20 mouse cellular contexts compared by ENCODE assay signal in genomic region chr10:61533285-61533684, GRCm38 (mm10). TPM values are rescaled to one million over a fixed set of nuclear protein-coding genes. Genes with fewer than 3 reads are reported as not detected.
DNase-seq lines count a peak whose midpoint lies in the region; ATAC-seq and TF ChIP-seq lines count a peak whose summit lies in the region.
"Had no signal": no experiment of that assay in that cellular context is flagged by ENCODE, and none has a peak within 500 bp of the region (broad histone marks: within the 10 kb centered on the region; RNA-seq: fewer than 3 reads in every experiment).

No protein-coding gene starts in this region.

- H3K36me3 ChIP-seq in heart, embryonic 11.5 days (ENCODE audit: control insufficient read depth, insufficient read depth, low read length) = no peaks in the 10 kb centered on the region
- no peaks in the 10 kb centered on the region for H3K36me3 ChIP-seq in forebrain, embryonic 15.5 days
- H3K36me3 ChIP-seq in midbrain, embryonic 14.5 days (ENCODE audit: control insufficient read depth, insufficient read depth, low read length) = no peaks in the 10 kb centered on the region
- no peaks in the 10 kb centered on the region; the same call in 1 of the 2 replicates for H3K36me3 ChIP-seq in intestine, postnatal 0 days (ENCODE audit: control insufficient read depth, insufficient read depth)
- H3K36me3 ChIP-seq: limb, embryonic 15.5 days had no signal

- H3K4me2 ChIP-seq in heart, embryonic 11.5 days = no peak overlapping the region
- no peak overlapping the region for H3K4me2 ChIP-seq in forebrain, embryonic 15.5 days (replicated peaks)
- H3K4me2 ChIP-seq in midbrain, embryonic 14.5 days (ENCODE audit: low read length) = no peak overlapping the region
- H3K4me2 ChIP-seq in intestine, postnatal 0 days (replicated peaks; ENCODE audit: low read depth) = no peak overlapping the region
- H3K4me2 ChIP-seq: embryonic facial prominence, embryonic 12.5 days; limb, embryonic 15.5 days had no signal

- TF ChIP-seq CTCF in intestine, postnatal 0 days (IDR thresholded peaks at IDR 0.05; ENCODE audit: low read depth) = no peak

- no peak overlapping the region for H3K9ac ChIP-seq in heart, embryonic 11.5 days (ENCODE audit: low read depth, low read length)
- no peak overlapping the region for H3K9ac ChIP-seq in forebrain, embryonic 15.5 days (replicated peaks)
- H3K9ac ChIP-seq in midbrain, embryonic 14.5 days (replicated peaks; ENCODE audit: low read length) = no peak overlapping the region
- no peak overlapping the region for H3K9ac ChIP-seq in intestine, postnatal 0 days (ENCODE audit: low read depth, low read length)
- H3K9ac ChIP-seq: embryonic facial prominence, embryonic 12.5 days; limb, embryonic 15.5 days; liver, postnatal 0 days had no signal

- peak; percentile 83 for DNase-seq in heart, adult 11 months
- peak; percentile 31 for DNase-seq in R1 (ENCODE audit: low read depth, low spot score)
- peak; percentile 42 for DNase-seq in midbrain, embryonic 14.5 days
- no peak for DNase-seq in cerebellum, adult 9-10 months
- no peak for DNase-seq in layer of hippocampus, postnatal 14 days (ENCODE audit: low spot score in 2 of 2)
- DNase-seq: adrenal gland, postnatal 10 days; cerebellum, adult 11-12 months; heart, postnatal 10 days; kidney, adult 9 months; kidney, postnatal 4 days; liver, postnatal 0 days; lung, postnatal 14 days; thymus, postnatal 36 days had no signal

- no peak overlapping the region for H3K27ac ChIP-seq in heart, embryonic 11.5 days (ENCODE audit: low read depth, low read length)
- peak overlapping the region; percentile 88; the same call in 1 of the 2 replicates for H3K27ac ChIP-seq in forebrain, embryonic 15.5 days (replicated peaks)
- H3K27ac ChIP-seq in midbrain, embryonic 14.5 days (replicated peaks; ENCODE audit: low read depth, low read length) = peak overlapping the region; percentile 55; the same call in 1 of the 2 replicates
- no peak overlapping the region for H3K27ac ChIP-seq in intestine, postnatal 0 days (ENCODE audit: low read depth, low read length)
- H3K27ac ChIP-seq: heart, adult 2 months; limb, embryonic 15.5 days had no signal

- ATAC-seq in heart, embryonic 11.5 days (replicated peaks; ENCODE audit: insufficient number of reproducible peaks, low FRiP score, low TSS enrichment) = no peak
- ATAC-seq in forebrain, embryonic 15.5 days (replicated peaks) = no peak
- ATAC-seq in midbrain, embryonic 14.5 days (ENCODE audit: low FRiP score, low TSS enrichment) = no peak
- no peak for ATAC-seq in intestine, postnatal 0 days
- ATAC-seq: liver, postnatal 0 days had no signal

- 67% methylated on average over 7 of the region's 7 CpGs for WGBS in heart, embryonic 11.5 days (ENCODE audit: insufficient replicate concordance)
- WGBS in forebrain, embryonic 15.5 days = 69% methylated on average over 7 of the region's 7 CpGs
- WGBS in midbrain, embryonic 14.5 days = 45% methylated on average over 7 of the region's 7 CpGs
- 92% methylated on average over 7 of the region's 7 CpGs for WGBS in intestine, postnatal 0 days

- no peaks in the 10 kb centered on the region for H3K27me3 ChIP-seq in heart, embryonic 11.5 days (ENCODE audit: control insufficient read depth, insufficient read depth, low read length)
- H3K27me3 ChIP-seq in forebrain, embryonic 15.5 days = no peaks in the 10 kb centered on the region
- no peaks in the 10 kb centered on the region for H3K27me3 ChIP-seq in midbrain, embryonic 14.5 days (ENCODE audit: control insufficient read depth, insufficient read depth, low read length)
- no peaks in the 10 kb centered on the region for H3K27me3 ChIP-seq in intestine, postnatal 0 days (replicated peaks; ENCODE audit: control insufficient read depth, insufficient read depth, low read length)
- H3K27me3 ChIP-seq: embryonic facial prominence, embryonic 12.5 days; limb, embryonic 15.5 days; megakaryocyte, embryonic 14.5 days had no signal

- no peaks in the 10 kb centered on the region for H3K9me3 ChIP-seq in heart, embryonic 11.5 days (replicated peaks; ENCODE audit: control insufficient read depth, low read length)
- no peaks in the 10 kb centered on the region for H3K9me3 ChIP-seq in forebrain, embryonic 15.5 days
- no peaks in the 10 kb centered on the region for H3K9me3 ChIP-seq in midbrain, embryonic 14.5 days (ENCODE audit: control insufficient read depth, low read length)
- H3K9me3 ChIP-seq in intestine, postnatal 0 days (ENCODE audit: control insufficient read depth) = no peaks in the 10 kb centered on the region
- H3K9me3 ChIP-seq: embryonic facial prominence, embryonic 12.5 days; limb, embryonic 15.5 days; megakaryocyte, embryonic 14.5 days had no signal

- no peak overlapping the region for H3K4me3 ChIP-seq in heart, embryonic 11.5 days (ENCODE audit: low read depth, low read length)
- no peak overlapping the region for H3K4me3 ChIP-seq in forebrain, embryonic 15.5 days
- H3K4me3 ChIP-seq in midbrain, embryonic 14.5 days (replicated peaks; ENCODE audit: low read depth, low read length) = no peak overlapping the region
- no peak overlapping the region for H3K4me3 ChIP-seq in intestine, postnatal 0 days (ENCODE audit: low read depth, low read length)
- H3K4me3 ChIP-seq: embryonic facial prominence, embryonic 12.5 days; heart, adult 2 months; limb, embryonic 15.5 days; megakaryocyte, embryonic 14.5 days had no signal

- H3K4me1 ChIP-seq in heart, embryonic 11.5 days (ENCODE audit: control insufficient read depth, insufficient read depth, low read length) = peaks cover 46% of the 10 kb centered on the region
- peaks cover 43% of the 10 kb centered on the region for H3K4me1 ChIP-seq in forebrain, embryonic 15.5 days
- peaks cover 51% of the 10 kb centered on the region for H3K4me1 ChIP-seq in midbrain, embryonic 14.5 days (ENCODE audit: control insufficient read depth, insufficient read depth, low read length)
- 0 out of 2 replicates have a peak, but pooled peaks cover 3% of the 10 kb centered on the region for H3K4me1 ChIP-seq in intestine, postnatal 0 days (replicated peaks; ENCODE audit: control insufficient read depth, insufficient read depth, low read length)

RNA-seq across cellular contexts. Expression of gene Lrrc20, which starts 57.7 kb away (rescaled TPM):
- polyA plus RNA-seq in heart, embryonic 11.5 days (2014; fragmentation: Nextera tagmentation; extraction: Ambion mirVana) = 12.1 and 14.8 TPM in 2 replicates
- 22.1 and 23.0 TPM in 2 replicates for polyA plus RNA-seq in forebrain, embryonic 15.5 days (2015; fragmentation: Nextera tagmentation; extraction: Ambion mirVana)
- polyA plus RNA-seq in midbrain, embryonic 14.5 days (2014; fragmentation: Nextera tagmentation; extraction: Ambion mirVana) = 15.0 and 17.6 TPM in 2 replicates
- 3.3 and 3.5 TPM in 2 replicates for polyA plus RNA-seq in intestine, postnatal 0 days (2015; fragmentation: Nextera tagmentation; extraction: Ambion mirVana)
- 10 to 100 TPM; 18.7 to 21.6 TPM for total RNA-seq in layer of hippocampus, postnatal 14 days (2021)

Comparison
In these comparisons a context has a peak if more than half of its experiments do, and no peak if none do; other contexts are left out.
1. DNase-seq: peak in heart, adult 11 months (single experiment), R1 (single experiment) and midbrain, embryonic 14.5 days (single experiment); none in cerebellum, adult 9-10 months (single experiment) and layer of hippocampus, postnatal 14 days (0 of 2).
2. H3K27ac ChIP-seq: peak in forebrain, embryonic 15.5 days (single experiment) and midbrain, embryonic 14.5 days (single experiment); none in heart, embryonic 11.5 days (single experiment) and intestine, postnatal 0 days (single experiment).